Mouse (Mus musculus) forebrain, postnatal 0 days (tissue): ENCODE results near the gene Dnase2b. TPM values are rescaled to one million over a fixed set of nuclear protein-coding genes. Genes with fewer than 3 reads are reported as not detected.

Experiments used
- ATAC-seq: fragments of 200-750 bp; cut with Nextera tagmentation; 2 replicates; pipeline ENCODE4 v1.8.0; 2017; ENCODE audit warnings: mild to moderate bottlenecking, moderate library complexity
- DNase-seq: peaks from one replicate; pipeline ENCODE4 v3.0.0-alpha.2; 2015
- H3K27ac ChIP-seq: fragments of 300-500 bp; sonication (generic); 2 replicates; pipeline ENCODE4 v1.5.1; 2014; ENCODE audit warnings: low read depth, mild to moderate bottlenecking, antibody characterized with exemption, low read length, moderate library complexity, mixed read lengths
- H3K27me3 ChIP-seq: fragments of 300-500 bp; sonication (generic); 2 replicates; pipeline ENCODE4 v1.6.1; 2014; ENCODE audit warnings: mild to moderate bottlenecking, low read length, mixed read lengths; ENCODE audit not compliant: insufficient read depth
- H3K36me3 ChIP-seq: fragments of 300-500 bp; sonication (generic); 2 replicates; pipeline ENCODE4 v1.6.1; 2014; ENCODE audit warnings: mild to moderate bottlenecking, moderate library complexity; ENCODE audit not compliant: insufficient read depth
- H3K4me1 ChIP-seq: fragments of 300-500 bp; sonication (generic); 2 replicates; pipeline ENCODE4 v1.6.1; 2014; ENCODE audit warnings: antibody characterized with exemption; ENCODE audit not compliant: insufficient read depth
- H3K4me2 ChIP-seq: fragments of 300-500 bp; sonication (generic); 2 replicates; pipeline ENCODE4 v1.6.1; 2014; ENCODE audit warnings: low read depth, mild to moderate bottlenecking, moderate library complexity
- H3K4me3 ChIP-seq: fragments of 300-500 bp; sonication (generic); 2 replicates; pipeline ENCODE4 v1.5.1; 2014; ENCODE audit warnings: low read depth, low read length, mixed read lengths
- H3K9ac ChIP-seq: fragments of 300-500 bp; sonication (generic); 2 replicates; pipeline ENCODE4 v1.6.1; 2014; ENCODE audit warnings: mild to moderate bottlenecking
- H3K9me3 ChIP-seq: fragments of 300-500 bp; sonication (generic); 2 replicates; pipeline ENCODE4 v1.6.1; 2016; ENCODE audit warnings: low read length
- CTCF ChIP-seq: sonication (generic); IDR thresholded peaks from 2 replicates; pipeline ENCODE4 v1.5.1; 2016; ENCODE audit warnings: antibody characterized with exemption, control low read depth, low read depth
- WGBS: fragments of 180-500 bp; shearing (Covaris S2); extraction: QIAGEN DNeasy Blood & Tissue Kit; methylation state at CpG from one replicate; pipeline ENCODE4 v1.1.7; 2014; 5-methylcytosine and 5-hydroxymethylcytosine counted together
- polyA plus RNA-seq: library from polyadenylated mRNA; unstranded; fragments of >200 nt; fragmentation: Nextera tagmentation; extraction: Ambion mirVana; gene quantifications from 2 replicates; pipeline ENCODE4 v1.2.1, GENCODE M21; 2015
- total RNA-seq: library from RNA; depleted of rRNA; stranded (reverse); fragments of >200 nt; gene quantifications from 2 replicates; pipeline ENCODE4 v1.2.3, GENCODE M21; 2014

Dnase2b gene
- total and polyA plus RNA-seq, 2 experiments from 2014 or later = not detected

- H3K36me3 ChIP-seq = no peaks in the 10 kb centered on the region
- no peak for TF ChIP-seq CTCF
- H3K9me3 ChIP-seq = no peaks in the 10 kb centered on the region
- H3K4me1 ChIP-seq = peaks cover 8% of the 10 kb centered on the region; the same call in 1 of the 2 replicates
- WGBS = 77% methylated on average over 5 of the region's 5 CpGs
- no peaks in the 10 kb centered on the region for H3K27me3 ChIP-seq
- H3K9ac ChIP-seq = no peak overlapping the region
- no peak overlapping the region for H3K4me3 ChIP-seq
- ATAC-seq (no peak), DNase-seq (no peak)
- H3K27ac ChIP-seq = no peak overlapping the region
- no peak overlapping the region for H3K4me2 ChIP-seq
Observed at GRCm38 (mm10) chr3:146616533-146617283, 1.3 kb upstream of the Dnase2b start.

GRCm38 (mm10) chr3:146611821-146612220 lies 3.6 kb downstream of the Dnase2b start:
- Histone ChIP-seq H3K27me3 (no peaks in the 10 kb centered on the region), H3K4me1 (peaks cover 9% of the 10 kb centered on the region), H3K36me3 (no peaks in the 10 kb centered on the region), H3K4me2 (no peak overlapping the region), H3K9me3 (no peaks in the 10 kb centered on the region), H3K4me3 (no peak overlapping the region), H3K9ac (no peak overlapping the region), H3K27ac (no peak overlapping the region)
- TF ChIP-seq CTCF = no peak
- WGBS = 78% methylated on average over 4 of the region's 4 CpGs
- DNase-seq (no peak), ATAC-seq (no peak)

- Histone ChIP-seq H3K36me3 (no peaks in the 10 kb centered on the region), H3K4me1 (peaks cover 9% of the 10 kb centered on the region), H3K27me3 (no peaks in the 10 kb centered on the region), H3K27ac (no peak overlapping the region), H3K4me2 (no peak overlapping the region), H3K9me3 (no peaks in the 10 kb centered on the region), H3K4me3 (no peak overlapping the region), H3K9ac (no peak overlapping the region)
- DNase-seq (peak; percentile 15), ATAC-seq (no peak)
- no peak for TF ChIP-seq CTCF
- 59% methylated on average over 4 of the region's 4 CpGs for WGBS
Observed at GRCm38 (mm10) chr3:146611261-146611660, 4.1 kb downstream of the Dnase2b start.

- ATAC-seq (no peak), DNase-seq (no peak)
- no peaks in the 10 kb centered on the region for H3K36me3 ChIP-seq
- H3K9ac ChIP-seq = no peak overlapping the region
- no peak overlapping the region for H3K27ac ChIP-seq
- no peak overlapping the region for H3K4me2 ChIP-seq
- H3K9me3 ChIP-seq = no peaks in the 10 kb centered on the region
- WGBS = 67% methylated on average over 10 of the region's 10 CpGs
- H3K27me3 ChIP-seq = no peaks in the 10 kb centered on the region
- H3K4me3 ChIP-seq = no peak overlapping the region
- TF ChIP-seq CTCF = no peak
- peaks cover 9% of the 10 kb centered on the region for H3K4me1 ChIP-seq
Observed at GRCm38 (mm10) chr3:146610322-146610721, 5.1 kb downstream of the Dnase2b start.

GRCm38 (mm10) chr3:146607368-146607767 lies 8.0 kb downstream of the Dnase2b start:
- DNase-seq (peak; percentile 73), ATAC-seq (peak; percentile 94)
- no peaks in the 10 kb centered on the region for H3K27me3 ChIP-seq
- peak overlapping the region; percentile 64; the same call in 1 of the 2 replicates for H3K27ac ChIP-seq
- H3K4me3 ChIP-seq = no peak overlapping the region
- H3K9ac ChIP-seq = no peak overlapping the region
- WGBS = 8% methylated on average over 1 of the region's 1 CpGs
- no peaks in the 10 kb centered on the region for H3K9me3 ChIP-seq
- no peak overlapping the region for H3K4me2 ChIP-seq
- H3K36me3 ChIP-seq = no peaks in the 10 kb centered on the region
- H3K4me1 ChIP-seq = peaks cover 9% of the 10 kb centered on the region
- TF ChIP-seq CTCF = no peak

GRCm38 (mm10) chr3:146604647-146605046 lies 10.7 kb downstream of the Dnase2b start:
- no peak for ATAC-seq
- Histone ChIP-seq H3K4me1 (peaks cover 9% of the 10 kb centered on the region), H3K9me3 (no peaks in the 10 kb centered on the region), H3K27ac (no peak overlapping the region), H3K4me3 (no peak overlapping the region), H3K27me3 (no peaks in the 10 kb centered on the region), H3K4me2 (no peak overlapping the region), H3K36me3 (no peaks in the 10 kb centered on the region), H3K9ac (no peak overlapping the region)
- no peak for TF ChIP-seq CTCF
- WGBS = 88% methylated on average over 9 of the region's 9 CpGs
- DNase-seq = no peak

- Histone ChIP-seq H3K4me2 (no peak overlapping the region), H3K9ac (no peak overlapping the region), H3K27ac (no peak overlapping the region), H3K4me3 (no peak overlapping the region), H3K27me3 (no peaks in the 10 kb centered on the region), H3K36me3 (no peaks in the 10 kb centered on the region), H3K9me3 (no peaks in the 10 kb centered on the region), H3K4me1 (peaks cover 5% of the 10 kb centered on the region)
- no peak for TF ChIP-seq CTCF
- no peak for DNase-seq
- WGBS = 89% methylated on average over 3 of the region's 3 CpGs
- ATAC-seq = no peak
Observed at GRCm38 (mm10) chr3:146602531-146602930, 12.9 kb downstream of the Dnase2b start.
